Mouse (Mus musculus): ENCODE results near the gene Zpld1.

Zpld1 gene

GRCm38 (mm10) chr16:55297886-55298285 lies at the start of gene Zpld1:
Gene Zpld1, minus strand, starts transcription at chr16:55297986.
- in situ Hi-C loops (cut with MseI, MboI): no loop called here

- in situ Hi-C loops (cut with MseI, MboI): no loop called here
Measured at GRCm38 (mm10) chr16:55345644-55346043, 47.9 kb upstream of the Zpld1 start.

- in situ Hi-C loops (cut with MseI, MboI): no loop called here
Measured at GRCm38 (mm10) chr16:55321542-55322514, 24.0 kb upstream of the Zpld1 start.

- in situ Hi-C loops (cut with MseI, MboI): no loop called here
Measured at GRCm38 (mm10) chr16:55316996-55317395, 19.2 kb upstream of the Zpld1 start.

- in situ Hi-C loops (cut with MseI, MboI): no loop called here
Measured at GRCm38 (mm10) chr16:55312106-55312505, 14.3 kb upstream of the Zpld1 start.

GRCm38 (mm10) chr16:55282696-55283095 lies 15.1 kb downstream of the Zpld1 start:
- in situ Hi-C loops (cut with MseI, MboI): no loop called here

- in situ Hi-C loops (cut with MseI, MboI): no loop called here
Measured at GRCm38 (mm10) chr16:55277447-55277846, 20.3 kb downstream of the Zpld1 start.

- in situ Hi-C loops (cut with MseI, MboI): no loop called here
Measured at GRCm38 (mm10) chr16:55265281-55265680, 32.5 kb downstream of the Zpld1 start.

- in situ Hi-C loops (cut with MseI, MboI): no loop called here
Measured at GRCm38 (mm10) chr16:55260862-55261574, 36.8 kb downstream of the Zpld1 start.

- in situ Hi-C loops (cut with MseI, MboI): no loop called here
Measured at GRCm38 (mm10) chr16:55259719-55260118, 38.1 kb downstream of the Zpld1 start.

GRCm38 (mm10) chr16:55240996-55241395 lies 56.8 kb downstream of the Zpld1 start:
- in situ Hi-C loops (cut with MseI, MboI): no loop called here

- in situ Hi-C loops (cut with MseI, MboI): no loop called here
Measured at GRCm38 (mm10) chr16:55228995-55229622, 68.7 kb downstream of the Zpld1 start.

- in situ Hi-C loops (cut with MseI, MboI): no loop called here
Measured at GRCm38 (mm10) chr16:55203945-55204344, 93.8 kb downstream of the Zpld1 start.

GRCm38 (mm10) chr16:55190397-55190796 lies 107.4 kb downstream of the Zpld1 start:
- in situ Hi-C loops (cut with MseI, MboI): no loop called here

GRCm38 (mm10) chr16:55185370-55185769 lies 112.4 kb downstream of the Zpld1 start:
- in situ Hi-C loops (cut with MseI, MboI): no loop called here

Data from mouse trophoblast stem cell (cell line).